Mouse (Mus musculus) liver, embryonic 16.5 days (tissue): Measurements from ENCODE around the gene Ndufa6. TPM values are rescaled to one million over a fixed set of nuclear protein-coding genes. Genes with fewer than 3 reads are reported as not detected.

Experiments
- ATAC-seq: fragments of 200-750 bp; cut with Nextera tagmentation; 2 replicates; pipeline ENCODE4 v1.8.0; 2017; ENCODE audit warnings: low read depth, mild to moderate bottlenecking, moderate number of reproducible peaks, moderate library complexity
- H3K27ac ChIP-seq: fragments of 300-500 bp; sonication (generic); 2 replicates; pipeline ENCODE4 v1.5.1; 2014; ENCODE audit warnings: mild to moderate bottlenecking, low read length
- H3K27me3 ChIP-seq: fragments of 300-500 bp; sonication (generic); 2 replicates; pipeline ENCODE4 v1.6.1; 2014; ENCODE audit warnings: low read depth, low read length, mixed read lengths; ENCODE audit not compliant: control insufficient read depth, insufficient read depth
- H3K36me3 ChIP-seq: fragments of 300-500 bp; sonication (generic); 2 replicates; pipeline ENCODE4 v1.6.1; 2014; ENCODE audit warnings: mild to moderate bottlenecking; ENCODE audit not compliant: control insufficient read depth, insufficient read depth
- H3K4me1 ChIP-seq: fragments of 300-500 bp; sonication (generic); 2 replicates; pipeline ENCODE4 v1.6.1; 2014; ENCODE audit warnings: low read depth, low read length, mixed read lengths; ENCODE audit not compliant: control insufficient read depth
- H3K4me2 ChIP-seq: fragments of 300-500 bp; sonication (generic); 2 replicates; pipeline ENCODE4 v1.6.1; 2014; ENCODE audit warnings: low read depth, low read length, mixed read lengths
- H3K4me3 ChIP-seq: fragments of 300-500 bp; sonication (generic); 2 replicates; pipeline ENCODE4 v1.5.1; 2014; ENCODE audit warnings: low read depth, mild to moderate bottlenecking, low read length
- H3K9ac ChIP-seq: fragments of 300-500 bp; sonication (generic); 2 replicates; pipeline ENCODE4 v1.6.1; 2014; ENCODE audit warnings: low read depth, low read length
- H3K9me3 ChIP-seq: fragments of 300-500 bp; sonication (generic); replicated peaks from 2 replicates; pipeline ENCODE4 v1.6.1; 2016; ENCODE audit warnings: low read length; ENCODE audit not compliant: control insufficient read depth
- WGBS: fragments of 180-500 bp; shearing (Covaris S2); extraction: QIAGEN DNeasy Blood & Tissue Kit; methylation state at CpG from one replicate; pipeline ENCODE4 v1.1.7; 2014; ENCODE audit not compliant: insufficient replicate concordance; 5-methylcytosine and 5-hydroxymethylcytosine counted together
- polyA plus RNA-seq: library from polyadenylated mRNA; unstranded; fragments of >200 nt; fragmentation: Nextera tagmentation; extraction: Ambion mirVana; gene quantifications from 2 replicates; pipeline ENCODE4 v1.2.1, GENCODE M21; 2015

Gene Ndufa6
- polyA plus RNA-seq, 1 experiment from 2014 or later = 350 TPM

- peak overlapping the region; percentile 96 for H3K9ac ChIP-seq
- peaks cover 26% of the 10 kb centered on the region for H3K36me3 ChIP-seq
- H3K4me2 ChIP-seq = peak overlapping the region; percentile 94
- peak overlapping the region; percentile 100 for H3K27ac ChIP-seq
- no peak for ATAC-seq
- H3K4me1 ChIP-seq = peaks cover 78% of the 10 kb centered on the region
- peak overlapping the region; percentile 69 for H3K4me3 ChIP-seq
- H3K27me3 ChIP-seq = no peaks in the 10 kb centered on the region
- no peaks in the 10 kb centered on the region for H3K9me3 ChIP-seq
- 14% methylated on average over 21 of the region's 21 CpGs for WGBS
Measured at GRCm38 (mm10) chr15:82340414-82341035, 13.6 kb downstream of the Ndufa6 start.

- no peaks in the 10 kb centered on the region for H3K27me3 ChIP-seq
- no peak for ATAC-seq
- H3K9ac ChIP-seq = peak overlapping the region; percentile 96
- peak overlapping the region; percentile 94 for H3K4me2 ChIP-seq
- peaks cover 70% of the 10 kb centered on the region for H3K4me1 ChIP-seq
- peak overlapping the region; percentile 69 for H3K4me3 ChIP-seq
- H3K27ac ChIP-seq = peak overlapping the region; percentile 100
- H3K36me3 ChIP-seq = peaks cover 30% of the 10 kb centered on the region
- no peaks in the 10 kb centered on the region for H3K9me3 ChIP-seq
- WGBS = 34% methylated on average over 8 of the region's 8 CpGs
Measured at GRCm38 (mm10) chr15:82339634-82340254, 14.4 kb downstream of the Ndufa6 start.

GRCm38 (mm10) chr15:82339150-82339549 lies 15.0 kb downstream of the Ndufa6 start:
- Histone ChIP-seq H3K27me3 (no peaks in the 10 kb centered on the region), H3K4me2 (peak overlapping the region; percentile 94), H3K9ac (peak overlapping the region; percentile 96), H3K4me3 (peak overlapping the region; percentile 77), H3K36me3 (peaks cover 36% of the 10 kb centered on the region), H3K9me3 (no peaks in the 10 kb centered on the region), H3K27ac (peak overlapping the region; percentile 100), H3K4me1 (peaks cover 64% of the 10 kb centered on the region)
- no peak for ATAC-seq
- 35% methylated on average over 10 of the region's 10 CpGs for WGBS

GRCm38 (mm10) chr15:82338593-82339112 lies 15.5 kb downstream of the Ndufa6 start, which contains the start of the genes Naga, Pheta2 and Smdt1:
Gene Naga, minus strand, starts transcription at chr15:82338925.
Gene Pheta2, plus strand, starts transcription at chr15:82338942.
Gene Smdt1, plus strand, starts transcription at chr15:82338959.
- peak; percentile 77 for ATAC-seq
- H3K9ac ChIP-seq = peak within 1 kb of the TSS; percentile 96
- peak within 1 kb of the TSS; percentile 100 for H3K27ac ChIP-seq
- H3K36me3 ChIP-seq = peaks cover 36% of the 10 kb centered on the region
- H3K4me2 ChIP-seq = peak within 1 kb of the TSS; percentile 94
- peak within 1 kb of the TSS; percentile 77 for H3K4me3 ChIP-seq
- peaks cover 60% of the 10 kb centered on the region for H3K4me1 ChIP-seq
- H3K9me3 ChIP-seq = no peaks in the 10 kb centered on the region
- WGBS = under 1% methylated on average over 41 of the region's 41 CpGs
- H3K27me3 ChIP-seq = no peaks in the 10 kb centered on the region

- Histone ChIP-seq H3K36me3 (peaks cover 30% of the 10 kb centered on the region), H3K4me1 (peaks cover 52% of the 10 kb centered on the region), H3K9me3 (no peaks in the 10 kb centered on the region), H3K4me3 (peak overlapping the region; percentile 77), H3K27ac (peak overlapping the region; percentile 80), H3K4me2 (peak overlapping the region; percentile 94), H3K27me3 (no peaks in the 10 kb centered on the region), H3K9ac (peak overlapping the region; percentile 70)
- WGBS = 5% methylated on average over 4 of the region's 4 CpGs
- ATAC-seq = no peak
Measured at GRCm38 (mm10) chr15:82337875-82338274, 16.2 kb downstream of the Ndufa6 start.

- H3K27me3 ChIP-seq = no peaks in the 10 kb centered on the region
- no peaks in the 10 kb centered on the region for H3K9me3 ChIP-seq
- no peak overlapping the region for H3K27ac ChIP-seq
- peaks cover 33% of the 10 kb centered on the region for H3K36me3 ChIP-seq
- 91% methylated on average over 12 of the region's 12 CpGs for WGBS
- peak overlapping the region; percentile 1; the same call in 1 of the 2 replicates for H3K4me3 ChIP-seq
- H3K9ac ChIP-seq = no peak overlapping the region
- H3K4me1 ChIP-seq = peaks cover 41% of the 10 kb centered on the region
- no peak for ATAC-seq
- no peak overlapping the region; the same call in 1 of the 2 replicates for H3K4me2 ChIP-seq
Measured at GRCm38 (mm10) chr15:82336629-82337028, 17.5 kb downstream of the Ndufa6 start.

- Histone ChIP-seq H3K27ac (no peak overlapping the region), H3K9ac (no peak overlapping the region), H3K27me3 (no peaks in the 10 kb centered on the region), H3K36me3 (peaks cover 36% of the 10 kb centered on the region), H3K4me1 (peaks cover 32% of the 10 kb centered on the region), H3K4me2 (no peak overlapping the region), H3K9me3 (no peaks in the 10 kb centered on the region), H3K4me3 (no peak overlapping the region)
- 98% methylated on average over 4 of the region's 4 CpGs for WGBS
- no peak for ATAC-seq
Measured at GRCm38 (mm10) chr15:82335194-82335593, 18.9 kb downstream of the Ndufa6 start.

- Histone ChIP-seq H3K4me3 (no peak overlapping the region), H3K4me2 (no peak overlapping the region), H3K27ac (no peak overlapping the region), H3K9me3 (no peaks in the 10 kb centered on the region), H3K36me3 (peaks cover 8% of the 10 kb centered on the region), H3K4me1 (no peaks in the 10 kb centered on the region), H3K9ac (no peak overlapping the region), H3K27me3 (no peaks in the 10 kb centered on the region)
- no peak for ATAC-seq
- 69% methylated on average over 2 of the region's 2 CpGs for WGBS
Measured at GRCm38 (mm10) chr15:82325382-82325781, 28.7 kb downstream of the Ndufa6 start.

- Histone ChIP-seq H3K9me3 (no peaks in the 10 kb centered on the region), H3K4me1 (no peaks in the 10 kb centered on the region), H3K36me3 (no peaks in the 10 kb centered on the region), H3K4me3 (no peak overlapping the region), H3K9ac (no peak overlapping the region), H3K27me3 (no peaks in the 10 kb centered on the region), H3K27ac (no peak overlapping the region), H3K4me2 (no peak overlapping the region)
- 70% methylated on average over 8 of the region's 8 CpGs for WGBS
- no peak for ATAC-seq
Measured at GRCm38 (mm10) chr15:82322195-82322594, 31.9 kb downstream of the Ndufa6 start.
